Mouse (Mus musculus): Measurements from ENCODE around the gene Pld2.

GRCm38 (mm10) chr11:70525726-70526125, 14.1 kb upstream of the Pld2 start:
- TF ChIP-seq CTCF (IDR thresholded peaks at IDR 0.05; ENCODE audit: low read depth, low read length) (no peak), POLR2A (IDR thresholded peaks at IDR 0.05; ENCODE audit: extremely low read depth, insufficient read depth, low read length) (no peak)
